Mouse (Mus musculus) adrenal gland, adult 2 months (tissue): Measurements from ENCODE around the gene Cyp2d26. TPM values are rescaled to one million over a fixed set of nuclear protein-coding genes. Genes with fewer than 3 reads are reported as not detected.

Experiments used
- DNase-seq: peaks from one replicate; pipeline ENCODE4 v3.0.0; 2021
- microRNA-seq, 2 experiments: library from miRNA; unstranded; fragments of <30 nt; microRNA quantifications; one replicate each; pipeline ENCODE4 v1.2.0; 2021
- polyA plus RNA-seq: library from polyadenylated mRNA; depleted of rRNA; stranded (reverse); fragments of >200 nt; gene quantifications from 2 replicates; pipeline ENCODE4 v1.2.3, GENCODE M21; 2012; rRNA removed
- total RNA-seq, 2 experiments: library from RNA; stranded (reverse); gene quantifications; 2 replicates each; pipeline ENCODE4 v1.2.3; 2021

The Cyp2d26 gene
- total and polyA plus RNA-seq, 3 experiments: 1.1 to 2.6 TPM; not detected in 1

GRCm38 (mm10) chr15:82763631-82764420 lies 30.3 kb downstream of the Cyp2d26 start, which contains the start of gene Cyp2d40:
TSS of gene Cyp2d40 (minus strand) at chr15:82764183.
- no peak for DNase-seq

GRCm38 (mm10) chr15:82748141-82748540 lies 46.0 kb downstream of the Cyp2d26 start:
- no peak for DNase-seq

- DNase-seq: no peak
Measured at GRCm38 (mm10) chr15:82747516-82747915, 46.6 kb downstream of the Cyp2d26 start.

Small RNA genes within 50 kb of the gene (microRNA-seq; reads per million reads assigned to microRNA genes)
- gene Gm27618: 0 reads per million in 2 experiments

Other genes starting within 250 kb of the Cyp2d26 start
- not detected for gene Cyp2d12, start 239.2 kb downstream of the Cyp2d26 start, total RNA-seq
- not detected in 2 replicates for gene Cyp2d12, start 239.2 kb downstream of the Cyp2d26 start, polyA plus RNA-seq
- gene Cyp2d34, start 173.3 kb downstream of the Cyp2d26 start, total RNA-seq: not detected
- gene Cyp2d34, start 173.3 kb downstream of the Cyp2d26 start, polyA plus RNA-seq: not detected in 2 replicates
- gene Cyp2d40, start 30.1 kb downstream of the Cyp2d26 start, total RNA-seq: under 1 TPM in 1 of 2 experiments, not detected in 1; 0.58 TPM
- 0.22 TPM in 1 of 2 replicates, not detected in the other for gene Cyp2d40, start 30.1 kb downstream of the Cyp2d26 start, polyA plus RNA-seq
- gene Tcf20, start 193.6 kb upstream of the Cyp2d26 start, total RNA-seq: 100 to 1,000 TPM in 1 of 2 experiments, 10 to 100 TPM in 1; 80.6 to 103 TPM
- 13.9 and 27.7 TPM in 2 replicates for gene Tcf20, start 193.6 kb upstream of the Cyp2d26 start, polyA plus RNA-seq
- gene Nfam1, start 239.0 kb upstream of the Cyp2d26 start, total RNA-seq: 1 to 10 TPM; 3.6 to 3.8 TPM
- 2.2 and 2.9 TPM in 2 replicates for gene Nfam1, start 239.0 kb upstream of the Cyp2d26 start, polyA plus RNA-seq